17 mouse cellular contexts compared by ENCODE assay signal in the genomic region with DNA sequence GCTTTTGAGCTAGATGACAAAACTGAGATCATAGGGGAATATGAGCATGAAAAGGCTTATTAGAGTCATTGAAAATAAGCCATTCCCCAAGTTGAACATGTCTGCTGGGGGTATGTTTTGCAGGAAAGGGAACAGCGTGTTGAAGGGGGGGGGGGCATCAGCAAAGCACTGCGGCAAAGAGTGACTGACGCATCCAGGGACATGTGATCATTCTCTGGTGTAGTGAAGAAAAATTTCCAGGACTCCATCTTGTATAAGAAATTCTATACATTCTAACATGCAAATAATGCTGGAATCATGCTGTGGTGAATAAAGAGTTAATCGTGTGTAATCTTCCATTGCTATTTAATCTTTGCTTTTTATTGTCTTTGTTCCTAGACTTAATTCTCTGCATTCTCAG.
A peak's percentile ranks its signal among the peaks of the same experiment; 100 is the strongest.
DNase-seq lines count a peak whose midpoint lies in the region; ATAC-seq and TF ChIP-seq lines count a peak whose summit lies in the region.
"Had no signal": no experiment of that assay in that cellular context is flagged by ENCODE, and none has a peak within 500 bp of the region (broad histone marks: within the 10 kb centered on the region; RNA-seq: fewer than 3 reads in every experiment).

No protein-coding gene starts in this region.

- H3K4me3 ChIP-seq in forebrain, embryonic 13.5 days = peak overlapping the region; percentile 40
- H3K4me3 ChIP-seq in forebrain, embryonic 10.5 days = no peak overlapping the region
- peak overlapping the region; percentile 45 for H3K4me3 ChIP-seq in hindbrain, embryonic 15.5 days
- H3K4me3 ChIP-seq in olfactory bulb, adult 2 months (ENCODE audit: insufficient read depth, low read depth, low read length) = peak overlapping the region; percentile 44
- H3K4me3 ChIP-seq in stomach, postnatal 0 days (ENCODE audit: low read depth, low read length) = no peak overlapping the region
- H3K4me3 ChIP-seq: erythroblast, embryonic 14.5 days; heart, embryonic 10.5 days; limb, embryonic 12.5 days had no signal

- TF ChIP-seq POLR2A in olfactory bulb, adult 2 months (IDR thresholded peaks at IDR 0.05; ENCODE audit: insufficient read depth, low read depth, low read length) = no peak

- DNase-seq in forebrain, embryonic 10.5 days (ENCODE audit: extremely low spot score, low spot score) = no peak
- DNase-seq in right cerebral cortex, adult 18-20 months = peak; percentile 5
- no peak for DNase-seq in right cerebral cortex, postnatal 25 days
- no peak for DNase-seq in adrenal gland, adult 2 months
- DNase-seq in stomach, postnatal 0 days (ENCODE audit: low spot score) = no peak
- DNase-seq: gastrocnemius, postnatal 10 days; heart, postnatal 4 days; kidney, adult 9 months; lung, adult 2 months had no signal

- no peak overlapping the region for H3K9ac ChIP-seq in forebrain, embryonic 13.5 days
- H3K9ac ChIP-seq in hindbrain, embryonic 15.5 days = peak overlapping the region; percentile 37; the same call in 1 of the 2 replicates
- no peak overlapping the region for H3K9ac ChIP-seq in stomach, postnatal 0 days (ENCODE audit: low read length)
- H3K9ac ChIP-seq: limb, embryonic 12.5 days had no signal

- no peak for TF ChIP-seq CTCF in olfactory bulb, adult 2 months (IDR thresholded peaks at IDR 0.05; ENCODE audit: insufficient read depth, low read depth, low read length)
- TF ChIP-seq CTCF in stomach, postnatal 0 days (IDR thresholded peaks at IDR 0.05; ENCODE audit: low read depth) = no peak

- 51% methylated on average over 4 of the region's 4 CpGs for WGBS in forebrain, embryonic 13.5 days
- 83% methylated on average over 4 of the region's 4 CpGs for WGBS in forebrain, embryonic 10.5 days
- WGBS in hindbrain, embryonic 15.5 days = 48% methylated on average over 4 of the region's 4 CpGs
- WGBS in olfactory bulb, adult 2 months = 42% methylated on average over 4 of the region's 4 CpGs
- 80% methylated on average over 4 of the region's 4 CpGs for WGBS in stomach, postnatal 0 days

- peak overlapping the region; percentile 42 for H3K4me2 ChIP-seq in forebrain, embryonic 13.5 days
- peak overlapping the region; percentile 44 for H3K4me2 ChIP-seq in hindbrain, embryonic 15.5 days
- H3K4me2 ChIP-seq in stomach, postnatal 0 days (replicated peaks; ENCODE audit: low read depth) = no peak overlapping the region

- H3K27me3 ChIP-seq in forebrain, embryonic 13.5 days = no peaks in the 10 kb centered on the region
- no peaks in the 10 kb centered on the region for H3K27me3 ChIP-seq in forebrain, embryonic 10.5 days (ENCODE audit: poor library complexity, severe bottlenecking)
- no peaks in the 10 kb centered on the region for H3K27me3 ChIP-seq in hindbrain, embryonic 15.5 days
- no peaks in the 10 kb centered on the region for H3K27me3 ChIP-seq in stomach, postnatal 0 days (ENCODE audit: control insufficient read depth, insufficient read depth, low read length)
- H3K27me3 ChIP-seq: limb, embryonic 12.5 days had no signal

- H3K27ac ChIP-seq in forebrain, embryonic 13.5 days = no peak overlapping the region
- no peak overlapping the region for H3K27ac ChIP-seq in forebrain, embryonic 10.5 days
- H3K27ac ChIP-seq in hindbrain, embryonic 15.5 days (replicated peaks) = peak overlapping the region; percentile 76
- no peak overlapping the region for H3K27ac ChIP-seq in olfactory bulb, adult 2 months (ENCODE audit: insufficient read depth, low read depth, low read length)
- H3K27ac ChIP-seq in stomach, postnatal 0 days (replicated peaks) = no peak overlapping the region
- H3K27ac ChIP-seq: heart, embryonic 10.5 days; limb, embryonic 12.5 days had no signal

- ATAC-seq in forebrain, embryonic 13.5 days = peak; percentile 52; the same call in 1 of the 2 replicates
- 0 out of 2 replicates have a peak, but pooled peaks have one; percentile 54 for ATAC-seq in hindbrain, embryonic 15.5 days (ENCODE audit: low FRiP score, low read depth)
- ATAC-seq in stomach, postnatal 0 days (ENCODE audit: low FRiP score, low TSS enrichment) = no peak
- ATAC-seq: activated CD4-positive, CD25-positive, alpha-beta regulatory T cell, adult 4 months; CD4-positive, CD25-positive, alpha-beta regulatory T cell, adult 4 months had no signal

- no peaks in the 10 kb centered on the region for H3K4me1 ChIP-seq in forebrain, embryonic 13.5 days
- H3K4me1 ChIP-seq in forebrain, embryonic 10.5 days = peaks cover 4% of the 10 kb centered on the region; the same call in 1 of the 2 replicates
- H3K4me1 ChIP-seq in hindbrain, embryonic 15.5 days (replicated peaks) = no peaks in the 10 kb centered on the region
- no peaks in the 10 kb centered on the region for H3K4me1 ChIP-seq in olfactory bulb, adult 2 months (ENCODE audit: control insufficient read depth, insufficient read depth, low read length)
- no peaks in the 10 kb centered on the region for H3K4me1 ChIP-seq in stomach, postnatal 0 days (replicated peaks; ENCODE audit: control insufficient read depth, insufficient read depth)
- H3K4me1 ChIP-seq: heart, embryonic 10.5 days; limb, embryonic 12.5 days had no signal

- no peak for TF ChIP-seq EP300 in stomach, postnatal 0 days (optimal IDR thresholded peaks at IDR 0.05)

- no peaks in the 10 kb centered on the region for H3K36me3 ChIP-seq in forebrain, embryonic 13.5 days (ENCODE audit: poor library complexity, severe bottlenecking)
- no peaks in the 10 kb centered on the region for H3K36me3 ChIP-seq in forebrain, embryonic 10.5 days (replicated peaks)
- H3K36me3 ChIP-seq in hindbrain, embryonic 15.5 days = 0 out of 2 replicates have a peak, but pooled peaks cover 3% of the 10 kb centered on the region
- H3K36me3 ChIP-seq in stomach, postnatal 0 days (ENCODE audit: control insufficient read depth, insufficient read depth, low read length) = no peaks in the 10 kb centered on the region
- H3K36me3 ChIP-seq: heart, embryonic 10.5 days; limb, embryonic 12.5 days had no signal

- no peaks in the 10 kb centered on the region for H3K9me3 ChIP-seq in forebrain, embryonic 13.5 days (replicated peaks)
- H3K9me3 ChIP-seq in forebrain, embryonic 10.5 days = no peaks in the 10 kb centered on the region
- H3K9me3 ChIP-seq in hindbrain, embryonic 15.5 days = no peaks in the 10 kb centered on the region
- H3K9me3 ChIP-seq in stomach, postnatal 0 days (ENCODE audit: control insufficient read depth, low read length) = no peaks in the 10 kb centered on the region
- H3K9me3 ChIP-seq: heart, embryonic 10.5 days; limb, embryonic 12.5 days had no signal

Comparison
In these comparisons a context has a peak if more than half of its experiments do, and no peak if none do; other contexts are left out.
1. H3K4me3 ChIP-seq: peak in forebrain, embryonic 13.5 days (single experiment), hindbrain, embryonic 15.5 days (single experiment) and olfactory bulb, adult 2 months (single experiment); none in forebrain, embryonic 10.5 days (single experiment) and stomach, postnatal 0 days (single experiment).